Mouse (Mus musculus): Measurements from ENCODE around the gene Slc39a10. TPM values are rescaled to one million over a fixed set of nuclear protein-coding genes. Genes with fewer than 3 reads are reported as not detected.
"Not testable (repeated sequence)": the region's sequence is repeated elsewhere in the genome, so short reads cannot be mapped to it uniquely, and the experiment has no call there.

Gene Slc39a10
- total RNA-seq, 2 experiments from 2014 or later, result 23.2 to 27.4 TPM

GRCm38 (mm10) chr1:46805074-46805473, 87.6 kb downstream of the Slc39a10 start:
- DNase-seq (ENCODE audit: low spot score in 2 of 2), result no peak

- DNase-seq (ENCODE audit: low spot score in 2 of 2), result not testable (repeated sequence)
Observed at GRCm38 (mm10) chr1:46782227-46782626, 110.4 kb downstream of the Slc39a10 start.

GRCm38 (mm10) chr1:46770077-46770695, 122.5 kb downstream of the Slc39a10 start:
- DNase-seq (ENCODE audit: low spot score in 2 of 2), result not testable (repeated sequence)

GRCm38 (mm10) chr1:46769318-46769717, 123.3 kb downstream of the Slc39a10 start:
- DNase-seq (ENCODE audit: low spot score in 2 of 2), result not testable (repeated sequence)

- not testable (repeated sequence) for DNase-seq (ENCODE audit: low spot score in 2 of 2)
Observed at GRCm38 (mm10) chr1:46764600-46764999, 128.1 kb downstream of the Slc39a10 start.
